Mouse (Mus musculus): ENCODE measurements around the gene Olfr552.
"Not testable (repeated sequence)": the region's sequence is repeated elsewhere in the genome, so short reads cannot be mapped to it uniquely, and the experiment has no call there.

Gene Olfr552

DNA sequence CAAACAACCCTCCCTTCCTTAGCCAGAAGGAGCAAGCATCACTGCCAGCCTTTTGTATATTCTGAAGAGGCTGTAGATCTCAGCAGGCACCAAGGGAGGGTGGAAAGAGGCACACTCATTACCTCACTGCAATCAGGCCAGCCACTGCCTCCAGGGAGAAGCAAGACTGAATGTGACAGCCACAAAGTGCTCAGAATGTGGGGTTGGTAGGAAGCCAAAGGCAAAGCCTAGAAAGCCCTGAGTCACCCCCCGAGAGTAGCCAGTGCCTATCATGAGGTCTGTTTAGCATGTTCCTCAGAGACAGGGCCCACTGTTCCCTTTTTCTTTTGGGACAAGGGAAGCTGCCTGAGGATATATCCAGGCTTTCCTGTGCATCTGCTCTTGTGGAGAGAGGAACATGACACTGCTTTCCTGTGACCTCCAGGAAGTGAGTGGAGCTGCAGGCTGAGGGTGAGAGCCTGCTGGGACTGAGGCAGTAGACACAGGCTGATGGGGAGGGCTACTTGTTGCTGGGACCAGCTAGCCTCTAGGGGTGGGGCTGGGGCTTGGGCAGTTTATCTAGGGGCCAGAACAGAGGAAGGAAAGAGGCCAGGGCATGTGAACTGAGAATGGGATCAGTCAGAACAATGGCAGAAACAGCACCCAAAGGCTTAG, at the start of gene Olfr552:
Gene Olfr552 (plus strand): TSS at position 393 of the 654 bp plus-strand sequence.
- no peak for DNase-seq (ENCODE audit: low spot score in 2 of 2)

DNA sequence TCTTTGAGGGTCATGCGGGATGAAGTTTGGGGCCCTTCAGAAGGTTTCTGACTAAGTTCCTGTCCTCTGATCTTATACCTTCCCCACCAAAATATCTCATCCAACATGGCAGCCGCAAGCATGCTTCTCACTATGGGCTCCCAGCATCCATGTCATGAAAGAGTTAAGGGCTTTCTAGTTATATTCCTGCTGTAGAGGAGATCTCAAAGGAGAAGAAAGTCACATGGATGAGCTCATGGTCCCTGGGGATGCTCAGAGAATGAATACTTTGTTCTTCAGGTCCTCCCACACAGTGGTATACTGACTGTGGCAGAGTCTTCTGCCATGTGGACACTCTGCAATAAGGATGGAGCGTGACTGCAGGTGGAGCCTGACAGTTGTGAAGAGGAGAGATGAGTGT, 48.0 kb upstream of the Olfr552 start, which contains the start of gene Olfr549:
Gene Olfr549 (plus strand): TSS at position 301 of the 400 bp plus-strand sequence.
- no peak for DNase-seq (ENCODE audit: low spot score in 2 of 2)

DNA sequence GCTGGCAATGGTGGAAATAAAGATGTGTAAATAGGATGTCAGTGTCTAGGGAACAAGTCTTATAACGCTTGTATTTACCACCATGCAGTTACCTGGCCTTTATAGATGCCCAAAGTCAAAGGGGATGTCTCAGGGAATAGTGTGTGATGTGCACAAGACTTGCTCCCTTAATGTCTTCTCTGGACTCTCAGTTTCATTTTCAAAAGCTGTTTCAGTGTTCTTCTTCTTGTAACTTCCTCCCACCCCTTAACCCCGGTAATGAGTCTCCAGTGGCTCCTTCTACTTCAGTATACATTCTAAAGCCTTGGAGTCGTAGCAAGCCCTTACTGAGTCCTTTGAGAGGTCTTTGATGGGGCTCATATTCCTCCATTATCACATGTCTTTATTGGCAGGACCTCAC, 44.3 kb upstream of the Olfr552 start:
- no peak for DNase-seq (ENCODE audit: low spot score in 2 of 2)

DNA sequence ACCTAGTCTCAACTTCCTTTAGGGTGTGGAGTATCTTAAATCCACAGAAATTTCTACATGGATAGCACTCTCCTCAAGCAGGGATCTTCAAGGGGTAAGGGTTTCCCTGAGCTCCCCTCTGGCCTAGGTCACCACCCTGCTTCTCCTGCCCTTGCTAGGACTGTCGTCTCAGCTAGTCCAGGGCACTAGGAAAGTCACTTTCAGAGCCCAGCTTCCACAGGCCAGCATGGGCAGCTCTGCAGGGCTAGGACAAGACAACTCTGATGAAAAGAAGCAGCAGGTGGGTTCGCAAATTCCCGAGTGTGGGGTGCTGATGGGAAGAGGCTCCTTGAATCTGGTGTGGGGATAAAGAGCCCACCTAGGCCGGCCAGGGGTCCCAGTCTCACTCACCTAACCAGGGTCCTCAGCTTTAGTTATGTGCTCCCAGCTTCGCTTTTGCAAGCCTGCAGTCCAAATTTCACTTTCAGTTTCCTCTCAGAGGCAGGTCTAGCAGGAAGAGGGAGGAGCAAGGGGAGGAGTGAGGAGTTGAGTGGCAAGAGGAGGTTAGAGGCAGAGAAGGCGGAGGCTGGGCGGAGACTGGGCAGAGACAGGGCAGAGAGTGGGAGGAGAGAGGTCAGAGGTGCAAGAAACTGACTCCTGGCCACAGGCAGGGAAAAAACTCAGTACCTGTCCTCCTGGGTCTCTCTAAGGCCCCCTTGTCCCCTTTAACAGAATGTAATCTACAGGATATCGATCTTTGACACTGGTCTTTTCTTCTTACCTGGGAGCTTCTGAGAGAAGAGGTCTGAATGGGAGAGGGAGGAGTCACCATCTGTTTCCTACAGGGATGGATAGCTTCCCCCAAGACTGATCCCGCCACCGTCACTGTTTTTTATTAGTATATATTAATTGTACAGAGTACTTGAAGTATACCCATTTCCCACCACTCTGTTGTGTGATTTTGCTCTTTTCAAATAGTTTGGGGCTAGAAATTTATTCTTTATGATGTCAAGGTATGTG, 32.3 kb upstream of the Olfr552 start, which contains the start of gene Trim21:
Gene Trim21 (minus strand): TSS at position 488 of the 999 bp plus-strand sequence.
- DNase-seq (ENCODE audit: low spot score in 2 of 2) = peak; percentile 22 to 44

DNA sequence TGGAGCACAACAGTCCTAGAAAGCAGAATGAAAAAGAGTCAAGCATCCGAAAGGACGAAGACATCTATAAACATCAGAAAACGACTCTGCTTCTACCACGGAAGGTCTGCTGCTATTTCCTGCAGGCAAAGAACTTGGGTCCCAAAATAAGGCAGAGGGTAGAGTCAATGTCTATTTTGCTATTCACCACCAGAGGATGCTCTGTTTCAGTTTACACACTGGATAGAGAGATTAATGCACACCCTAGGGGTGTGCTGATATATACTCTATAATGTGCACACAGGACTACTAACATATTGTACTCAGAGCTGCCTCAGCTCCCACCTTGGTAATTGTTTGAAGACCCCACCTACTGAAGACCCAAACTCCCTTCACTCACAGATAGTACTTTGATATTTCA, 31.4 kb upstream of the Olfr552 start:
- no peak for DNase-seq (ENCODE audit: low spot score in 2 of 2)

DNA sequence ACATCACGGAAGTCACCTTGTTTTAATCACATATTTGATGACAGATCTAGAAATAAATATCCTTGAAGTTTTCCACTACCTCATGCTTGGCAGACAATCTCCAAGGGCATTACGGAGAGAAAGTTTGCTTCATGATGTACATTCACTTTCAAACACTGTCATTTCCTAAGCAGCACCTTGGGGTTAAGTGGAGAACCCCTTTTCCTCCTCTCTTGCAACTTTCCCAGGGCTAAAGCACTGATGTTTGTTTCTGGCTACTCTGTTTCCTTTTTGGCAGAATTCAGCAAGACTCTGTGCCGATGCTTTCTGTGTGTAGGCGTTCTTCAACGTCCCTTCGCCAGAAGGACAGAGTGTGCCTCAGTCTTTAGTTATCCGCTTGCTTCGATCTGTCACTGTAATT, 26.4 kb upstream of the Olfr552 start, which contains the start of gene Olfr550:
Gene Olfr550 (plus strand): TSS at position 301 of the 400 bp plus-strand sequence.
- DNase-seq (ENCODE audit: low spot score in 2 of 2) = no peak

DNA sequence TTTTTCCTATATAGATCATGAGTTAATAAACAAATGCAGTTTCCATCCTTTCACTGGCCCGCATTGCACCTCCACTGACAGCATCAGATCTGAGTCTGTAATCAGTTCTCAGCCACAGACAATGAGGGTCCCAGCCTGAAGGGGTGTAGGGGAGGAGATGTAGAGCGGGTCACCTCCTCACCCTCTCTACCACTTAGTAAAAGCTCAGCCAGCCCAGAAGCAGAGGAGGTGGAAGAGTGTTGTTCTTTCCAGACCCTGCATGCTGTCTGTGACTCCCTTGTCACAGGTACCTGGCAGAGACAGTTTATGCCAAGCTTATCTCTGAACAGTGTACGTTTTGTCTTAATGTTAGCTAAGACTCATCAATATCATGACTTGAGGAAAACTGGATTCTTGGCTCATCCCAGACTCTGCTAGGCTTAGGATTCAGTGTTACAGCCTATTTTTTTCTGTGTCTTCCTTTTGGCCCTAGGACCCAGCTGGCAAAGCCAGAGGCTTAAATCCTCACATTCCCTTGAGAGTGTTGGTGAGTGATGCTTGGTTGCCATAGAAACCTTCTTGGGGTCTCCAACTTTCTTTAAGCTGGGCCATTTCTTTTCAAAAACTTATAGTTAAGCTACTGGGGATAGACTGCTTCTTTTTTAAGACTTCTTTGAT, 24.3 kb upstream of the Olfr552 start:
- no peak for DNase-seq (ENCODE audit: low spot score in 2 of 2)

DNA sequence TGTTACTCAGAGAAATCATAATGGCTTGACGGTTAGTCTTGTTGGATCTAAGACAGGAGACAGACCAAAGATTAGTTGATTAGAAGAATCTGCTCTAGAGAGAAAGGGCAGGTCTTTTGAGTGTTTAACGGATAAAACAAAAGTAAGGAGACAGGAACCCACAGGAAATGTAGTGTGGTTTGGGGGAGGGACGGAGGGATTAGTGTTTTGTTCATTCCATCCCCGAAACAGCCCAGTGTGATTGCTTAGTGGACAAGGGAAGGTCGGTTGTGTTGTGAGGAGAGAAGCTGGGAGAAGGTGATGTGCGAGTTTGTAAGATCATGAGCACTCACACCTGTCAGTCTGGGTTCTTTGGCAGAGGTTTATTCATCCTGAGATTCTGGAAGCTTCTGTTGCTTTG, 21.6 kb upstream of the Olfr552 start:
- no peak for DNase-seq (ENCODE audit: low spot score in 2 of 2)

DNA sequence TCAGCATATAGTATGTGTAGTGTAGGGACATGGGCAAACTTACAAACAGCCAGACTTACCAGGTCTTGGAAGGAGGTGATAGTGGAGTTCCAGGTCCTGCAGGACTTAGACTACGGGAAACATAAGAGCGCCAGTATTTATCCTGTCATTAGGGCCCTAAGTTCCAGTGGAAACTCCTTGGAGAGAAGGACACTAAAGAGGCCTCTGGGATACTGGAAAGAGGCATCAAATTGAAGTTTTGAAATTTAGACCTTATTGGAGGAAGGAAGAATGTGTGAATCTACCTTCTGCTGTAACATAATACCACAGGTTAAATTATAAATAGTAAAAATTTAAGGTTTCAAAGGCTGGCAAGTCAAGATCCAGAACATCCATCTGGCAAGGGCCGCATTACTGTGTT, 5.8 kb upstream of the Olfr552 start, which contains the start of gene Olfr551:
Gene Olfr551 (minus strand): TSS at position 101 of the 400 bp plus-strand sequence.
- DNase-seq (ENCODE audit: low spot score in 2 of 2) = no peak

DNA sequence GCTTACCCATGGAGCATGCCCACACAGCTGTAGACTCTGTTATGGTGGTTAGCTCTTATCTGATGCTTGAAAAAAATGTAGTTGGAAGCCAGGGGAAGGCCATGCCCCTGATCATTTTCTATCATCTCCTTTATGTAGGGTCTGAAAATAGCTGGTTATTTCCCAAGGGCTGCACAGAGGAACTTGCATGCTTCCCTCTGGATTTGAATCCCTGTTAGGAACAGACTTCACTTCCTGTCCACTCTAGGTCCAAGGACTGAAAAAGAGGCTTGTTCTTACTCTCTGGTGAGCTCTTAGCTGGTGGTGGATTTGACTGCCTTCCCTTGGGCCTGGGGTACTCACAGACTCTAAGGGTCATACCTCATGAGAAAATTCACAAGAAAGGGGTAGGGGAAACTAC, 20.5 kb downstream of the Olfr552 start, which contains the start of gene Olfr553:
Gene Olfr553 (minus strand): TSS at position 101 of the 400 bp plus-strand sequence.
- no peak for DNase-seq (ENCODE audit: low spot score in 2 of 2)

DNA sequence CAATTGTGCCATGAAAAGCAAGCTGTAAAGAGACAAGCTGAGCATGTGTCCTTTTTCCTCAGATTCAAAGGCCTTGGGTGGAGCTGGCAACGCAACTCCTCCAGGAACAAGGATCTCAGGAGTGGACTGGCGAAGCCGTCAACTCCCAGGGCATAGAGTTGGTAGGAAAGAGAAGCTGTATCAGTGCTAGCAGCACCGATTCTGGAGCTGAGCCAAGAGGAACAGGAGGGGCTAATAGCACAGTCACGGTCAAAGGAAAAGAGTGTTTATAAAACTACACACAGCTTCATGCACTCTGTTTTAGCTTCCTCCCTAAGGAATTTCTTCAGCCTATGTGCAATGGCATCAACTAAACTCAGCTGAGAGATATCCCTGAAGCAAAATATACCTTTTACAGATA, 22.0 kb downstream of the Olfr552 start:
- no peak for DNase-seq (ENCODE audit: low spot score in 2 of 2)

DNA sequence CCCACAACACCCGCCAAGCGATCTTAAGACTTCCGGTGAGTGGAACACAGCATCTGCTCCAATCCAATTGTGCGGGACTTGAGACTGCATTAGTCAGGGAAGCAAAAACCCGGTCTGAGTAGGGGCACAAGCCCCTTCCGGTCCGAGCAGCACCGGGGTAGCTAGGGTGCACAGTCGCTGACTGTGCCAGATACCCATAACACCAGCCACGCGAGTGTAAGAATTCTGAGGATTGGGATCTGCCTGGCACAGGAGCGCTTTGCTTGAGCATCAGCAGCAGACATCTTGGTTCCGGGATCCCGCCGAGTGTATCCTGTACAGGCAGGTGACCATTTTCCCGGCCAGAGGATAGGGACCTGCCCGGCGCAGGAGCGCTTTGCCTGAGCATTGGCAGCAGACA, 22.8 kb downstream of the Olfr552 start:
- not testable (repeated sequence) for DNase-seq (ENCODE audit: low spot score in 2 of 2)

DNA sequence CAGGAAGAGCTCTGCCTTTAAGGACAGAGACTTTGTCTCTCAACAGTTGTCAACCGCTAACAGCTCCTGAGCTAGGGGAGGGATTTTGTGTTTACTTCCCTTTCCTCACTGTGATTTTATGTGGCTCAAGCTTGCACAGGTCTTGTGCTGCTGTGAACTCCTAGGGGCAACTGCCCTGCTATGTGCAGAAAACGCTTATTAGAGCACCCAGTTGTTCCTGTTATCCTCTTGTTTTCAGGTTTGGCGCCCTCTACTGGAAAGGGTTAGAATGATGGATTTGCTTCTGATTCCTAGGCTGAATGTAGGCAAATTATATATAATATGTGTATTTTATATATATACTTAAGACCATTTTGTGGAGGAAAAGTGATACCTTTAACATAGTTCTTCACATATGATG, 39.1 kb downstream of the Olfr552 start:
- no peak for DNase-seq (ENCODE audit: low spot score in 2 of 2)

DNA sequence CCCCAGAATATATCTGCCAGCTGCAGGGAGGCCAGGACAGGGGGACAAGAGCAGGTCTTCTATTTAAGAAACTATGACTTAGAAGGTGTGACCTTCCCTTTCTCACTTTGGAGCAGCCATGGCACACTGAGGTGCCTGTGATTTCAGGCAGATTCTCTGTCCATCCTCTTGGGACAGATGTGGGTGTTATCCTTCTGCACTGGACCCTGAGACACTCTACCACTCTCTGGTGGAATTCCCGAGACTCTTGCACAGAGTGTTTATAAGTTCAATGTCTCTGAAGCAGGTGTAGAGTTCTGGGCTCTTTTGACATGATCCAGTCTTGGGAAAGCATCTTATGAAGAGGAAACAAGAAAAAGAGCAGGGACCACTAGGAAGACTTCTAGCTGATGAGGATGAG, 40.6 kb downstream of the Olfr552 start, which contains the start of gene Olfr554:
Gene Olfr554 (plus strand): TSS at position 301 of the 400 bp plus-strand sequence.
- no peak for DNase-seq (ENCODE audit: low spot score in 2 of 2)

DNA sequence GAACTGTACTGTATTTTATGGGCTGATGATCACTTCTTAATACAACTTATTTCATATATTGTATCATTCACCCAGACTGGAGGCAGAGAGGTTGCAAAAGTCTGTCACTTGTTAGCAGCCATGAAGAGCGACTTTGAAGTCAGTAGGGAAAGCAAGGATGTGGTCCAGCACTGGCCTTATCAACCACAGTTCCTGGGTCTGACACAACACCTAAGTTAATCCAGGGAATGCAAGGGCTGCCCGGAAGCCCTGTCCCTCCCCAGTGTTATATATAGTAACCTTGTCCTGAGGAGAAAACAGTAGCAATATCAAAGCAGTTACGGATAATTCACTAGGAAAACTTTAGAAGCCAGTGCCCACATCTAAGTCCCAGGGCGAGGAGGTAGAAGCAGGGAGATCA, 47.4 kb downstream of the Olfr552 start:
- not testable (repeated sequence) for DNase-seq (ENCODE audit: low spot score in 2 of 2)

All from frontal cortex, postnatal 10 days (tissue).